Comparison of ENCODE assay signal across 8 mouse cellular contexts in the genomic region with DNA sequence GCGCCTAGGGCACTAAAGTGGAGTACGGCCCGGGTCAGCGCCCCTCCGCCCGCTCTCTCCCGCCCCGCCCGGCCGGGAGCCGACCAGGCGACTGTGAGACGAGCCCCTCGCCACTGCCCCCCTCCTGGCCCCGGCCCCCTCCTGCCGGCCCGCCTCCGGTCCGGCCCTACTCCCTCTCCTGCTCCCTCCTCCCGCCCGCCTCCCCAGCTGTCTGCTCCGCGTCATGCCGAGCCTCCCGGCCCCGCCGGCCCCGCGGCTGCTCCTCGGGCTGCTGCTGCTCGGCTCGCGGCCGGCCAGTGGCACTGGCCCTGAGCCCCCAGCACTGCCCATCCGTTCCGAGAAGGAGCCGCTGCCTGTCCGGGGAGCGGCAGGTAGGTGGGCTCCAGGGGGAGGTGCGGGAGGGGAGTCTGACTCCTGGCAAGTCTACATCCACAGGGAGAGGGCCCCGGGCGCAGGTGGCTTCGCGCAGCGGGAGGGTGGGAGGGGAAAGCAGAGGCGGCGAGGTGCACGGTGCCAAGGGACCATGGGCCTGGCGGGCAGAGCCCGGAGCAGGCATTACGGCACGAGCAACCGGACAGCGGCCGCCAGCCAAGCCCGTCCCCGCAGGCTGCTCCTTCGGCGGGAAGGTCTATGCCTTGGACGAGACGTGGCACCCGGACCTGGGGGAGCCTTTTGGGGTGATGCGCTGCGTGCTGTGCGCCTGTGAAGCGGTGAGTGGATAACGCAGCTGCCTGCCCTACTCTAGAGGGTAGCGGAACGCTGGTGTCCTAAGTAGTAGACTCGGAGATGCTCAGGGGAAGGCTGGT. TPM values are rescaled to one million over a fixed set of nuclear protein-coding genes. Genes with fewer than 3 reads are reported as not detected.
DNase-seq lines count a peak whose midpoint lies in the region; ATAC-seq and TF ChIP-seq lines count a peak whose summit lies in the region.

A gene (plus strand): TSS at position 203 of the 806 bp plus-strand sequence.

- TF ChIP-seq CTCF in ES-Bruce4 (IDR thresholded peaks at IDR 0.05; ENCODE audit: low read depth, low read length), result no peak

- TF ChIP-seq POLR2A in ES-Bruce4 (IDR thresholded peaks at IDR 0.05; ENCODE audit: insufficient read depth, low read length), result no peak

- H3K9me3 ChIP-seq in ES-Bruce4 (replicated peaks; ENCODE audit: control insufficient read depth, insufficient read depth, low read length, poor library complexity, severe bottlenecking), result no peaks in the 10 kb centered on the region
- no peaks in the 10 kb centered on the region for H3K9me3 ChIP-seq in embryonic facial prominence, embryonic 15.5 days (replicated peaks)
- no peaks in the 10 kb centered on the region for H3K9me3 ChIP-seq in heart, embryonic 16.5 days (replicated peaks; ENCODE audit: control insufficient read depth, low read length)
- no peaks in the 10 kb centered on the region for H3K9me3 ChIP-seq in lung, embryonic 16.5 days (ENCODE audit: control insufficient read depth, low read length)

- peak; percentile 85 for ATAC-seq in embryonic facial prominence, embryonic 15.5 days (ENCODE audit: insufficient number of reproducible peaks, low FRiP score, low TSS enrichment, low read depth)
- ATAC-seq in heart, embryonic 16.5 days (replicated peaks; ENCODE audit: extremely low read depth, insufficient read depth, low FRiP score), result peak; percentile 65
- ATAC-seq in lung, embryonic 16.5 days (ENCODE audit: low read depth), result peak; percentile 91

- no peak for TF ChIP-seq EP300 in ES-Bruce4 (IDR thresholded peaks at IDR 0.05; ENCODE audit: insufficient read depth, low read depth, low read length)

- peak; percentile 83 to 84 for DNase-seq in adrenal gland, postnatal 36 days
- DNase-seq in kidney, postnatal 36 days, result peak; percentile 63 to 79
- DNase-seq in right cerebral cortex, postnatal 10 days (ENCODE audit: low spot score in 2 of 2), result peak; percentile 67 to 72
- DNase-seq in thymus, postnatal 36 days, result no peak

- WGBS in embryonic facial prominence, embryonic 15.5 days, result under 1% methylated on average over 67 of the region's 70 CpGs
- WGBS in heart, embryonic 16.5 days, result 1% methylated on average over 67 of the region's 70 CpGs
- WGBS in lung, embryonic 16.5 days, result under 1% methylated on average over 54 of the region's 70 CpGs

- no peak within 1 kb of the TSS for H3K27ac ChIP-seq in ES-Bruce4 (ENCODE audit: insufficient read depth, low read length)
- peak within 1 kb of the TSS; percentile 87 for H3K27ac ChIP-seq in embryonic facial prominence, embryonic 15.5 days (replicated peaks)
- peak within 1 kb of the TSS; percentile 13; the same call in 1 of the 2 replicates for H3K27ac ChIP-seq in heart, embryonic 16.5 days (ENCODE audit: low read length)
- H3K27ac ChIP-seq in lung, embryonic 16.5 days (ENCODE audit: low read length), result peak within 1 kb of the TSS; percentile 11; the same call in 1 of the 2 replicates

- H3K36me3 ChIP-seq in ES-Bruce4 (ENCODE audit: control insufficient read depth, insufficient read depth, low read length, poor library complexity, severe bottlenecking), result no peaks in the 10 kb centered on the region
- 0 out of 2 replicates have a peak, but pooled peaks cover 6% of the 10 kb centered on the region for H3K36me3 ChIP-seq in embryonic facial prominence, embryonic 15.5 days
- H3K36me3 ChIP-seq in heart, embryonic 16.5 days (ENCODE audit: control insufficient read depth, insufficient read depth), result no peaks in the 10 kb centered on the region
- no peaks in the 10 kb centered on the region for H3K36me3 ChIP-seq in lung, embryonic 16.5 days (ENCODE audit: control insufficient read depth, insufficient read depth, low read length)

- peak within 1 kb of the TSS; percentile 45 for H3K4me3 ChIP-seq in ES-Bruce4 (ENCODE audit: low read depth, low read length)
- H3K4me3 ChIP-seq in embryonic facial prominence, embryonic 15.5 days (replicated peaks), result peak within 1 kb of the TSS; percentile 70
- peak within 1 kb of the TSS; percentile 70 for H3K4me3 ChIP-seq in heart, embryonic 16.5 days (ENCODE audit: low read length)
- H3K4me3 ChIP-seq in lung, embryonic 16.5 days (ENCODE audit: low read length), result peak within 1 kb of the TSS; percentile 56

- H3K4me1 ChIP-seq in ES-Bruce4 (ENCODE audit: control insufficient read depth, insufficient read depth, low read length), result peaks cover 2% of the 10 kb centered on the region
- peaks cover 28% of the 10 kb centered on the region for H3K4me1 ChIP-seq in embryonic facial prominence, embryonic 15.5 days
- peaks cover 6% of the 10 kb centered on the region for H3K4me1 ChIP-seq in heart, embryonic 16.5 days (ENCODE audit: control insufficient read depth, insufficient read depth, low read length)
- peaks cover 11% of the 10 kb centered on the region for H3K4me1 ChIP-seq in lung, embryonic 16.5 days (replicated peaks; ENCODE audit: control insufficient read depth, insufficient read depth, low read length)

- peaks cover 3% of the 10 kb centered on the region; the same call in 1 of the 2 replicates for H3K27me3 ChIP-seq in ES-Bruce4 (ENCODE audit: control insufficient read depth, insufficient read depth, low read length, poor library complexity, severe bottlenecking)
- H3K27me3 ChIP-seq in embryonic facial prominence, embryonic 15.5 days, result peaks cover 27% of the 10 kb centered on the region
- peaks cover 51% of the 10 kb centered on the region for H3K27me3 ChIP-seq in heart, embryonic 16.5 days (ENCODE audit: control insufficient read depth, insufficient read depth, low read length)
- H3K27me3 ChIP-seq in lung, embryonic 16.5 days (ENCODE audit: control insufficient read depth, insufficient read depth, low read depth, low read length), result peaks cover 24% of the 10 kb centered on the region

- peak within 1 kb of the TSS; percentile 97 for H3K4me2 ChIP-seq in embryonic facial prominence, embryonic 15.5 days (replicated peaks)
- peak within 1 kb of the TSS; percentile 99 for H3K4me2 ChIP-seq in heart, embryonic 16.5 days (ENCODE audit: low read depth, low read length)
- H3K4me2 ChIP-seq in lung, embryonic 16.5 days (ENCODE audit: low read depth, low read length), result peak within 1 kb of the TSS; percentile 99

- peak within 1 kb of the TSS; percentile 84 for H3K9ac ChIP-seq in ES-Bruce4 (ENCODE audit: low read depth, poor library complexity, severe bottlenecking)
- H3K9ac ChIP-seq in embryonic facial prominence, embryonic 15.5 days, result peak within 1 kb of the TSS; percentile 63
- peak within 1 kb of the TSS; percentile 75 for H3K9ac ChIP-seq in heart, embryonic 16.5 days (ENCODE audit: low read length)
- H3K9ac ChIP-seq in lung, embryonic 16.5 days (ENCODE audit: low read length), result peak within 1 kb of the TSS; percentile 79

RNA-seq across cellular contexts. Expression of the gene that starts here (rescaled TPM):
- polyA plus RNA-seq in ES-Bruce4 (2011; ENCODE audit: insufficient read depth, insufficient read length, low read depth, missing spikeins), result 1.1 and 1.2 TPM in 2 replicates
- 10 to 100 TPM; 10.4 to 10.6 TPM for total RNA-seq in adrenal gland, postnatal 36 days (2021)
- polyA plus RNA-seq in embryonic facial prominence, embryonic 15.5 days (2015; fragmentation: Nextera tagmentation; extraction: Ambion mirVana), result 8.5 and 10.8 TPM in 2 replicates
- polyA plus RNA-seq in heart, embryonic 16.5 days (2015; fragmentation: Nextera tagmentation; extraction: Ambion mirVana), result 1.6 and 1.9 TPM in 2 replicates
- 3.3 and 3.8 TPM in 2 replicates for polyA plus RNA-seq in lung, embryonic 16.5 days (2015; fragmentation: Nextera tagmentation; extraction: Ambion mirVana)

Comparison
In these comparisons a context has a peak if more than half of its experiments do, and no peak if none do; other contexts are left out.
1. DNase-seq: peak in adrenal gland, postnatal 36 days (2 of 2), kidney, postnatal 36 days (2 of 2) and right cerebral cortex, postnatal 10 days (2 of 2); none in thymus, postnatal 36 days (0 of 2).
2. Peak in every context shown above with its lines, with median percentiles within 50 percentile points of each other: H3K4me3 ChIP-seq, H3K9ac ChIP-seq, ATAC-seq and H3K4me2 ChIP-seq.